Mouse (Mus musculus) embryo, embryonic 10 days (tissue): Measurements from ENCODE around the gene Dlx3.
A peak's percentile ranks its signal among the peaks of the same experiment; 100 is the strongest.

Experiments used
- DNase-seq: peaks from one replicate; pipeline ENCODE4 v3.0.0-alpha.2; 2015; ENCODE audit warnings: low spot score

Gene Dlx3

GRCm38 (mm10) chr11:95119990-95120632 is at the start of gene Dlx3:
Gene Dlx3 (plus strand): TSS chr11:95120119.
- DNase-seq = peak; percentile 88

- peak; percentile 20 for DNase-seq
Measured at GRCm38 (mm10) chr11:95070140-95071107, 49.5 kb upstream of the Dlx3 start.

DNA sequence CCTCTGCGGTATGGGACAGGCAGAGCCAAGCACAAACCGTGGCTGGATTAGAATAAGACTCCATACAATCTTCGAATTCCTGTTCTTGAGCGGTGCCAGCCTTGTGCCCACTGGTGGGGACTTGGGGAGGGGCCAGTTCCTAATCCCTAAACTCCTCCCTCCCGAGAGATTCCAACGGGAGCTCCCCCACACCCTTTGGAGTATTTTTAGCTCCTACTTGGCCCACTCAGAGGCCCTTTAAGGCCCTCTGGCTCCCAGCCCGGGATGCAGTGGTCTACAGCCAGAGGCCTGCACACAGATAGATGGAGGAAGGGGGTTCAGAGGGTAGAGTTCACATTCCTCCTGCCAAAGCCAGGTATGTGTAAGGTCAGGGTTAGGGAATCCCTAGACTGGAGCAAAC is 48.7 kb upstream of the Dlx3 start:
- DNase-seq = no peak

GRCm38 (mm10) chr11:95072136-95072535 is 47.8 kb upstream of the Dlx3 start:
- no peak for DNase-seq

- DNase-seq = no peak
Measured at GRCm38 (mm10) chr11:95072804-95073203, 47.1 kb upstream of the Dlx3 start.

DNA sequence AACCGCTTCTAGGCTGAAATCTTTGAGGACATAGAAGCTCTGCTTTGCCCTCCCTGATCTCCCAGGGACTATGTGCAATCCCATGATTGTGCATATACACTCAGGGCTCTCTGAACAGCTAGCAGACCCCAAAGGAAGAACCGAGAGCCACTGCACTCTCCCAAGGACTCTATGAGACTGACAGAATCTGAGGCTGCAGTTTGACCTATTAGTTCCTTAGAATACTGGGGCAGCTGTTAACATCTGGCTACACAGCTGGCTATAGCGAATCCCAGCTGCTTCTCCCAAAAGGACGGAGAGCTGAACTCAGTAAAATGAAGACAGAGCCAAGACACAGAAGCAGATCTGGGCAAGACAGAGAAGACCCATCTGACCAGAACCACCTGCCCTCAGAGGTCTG is 46.1 kb upstream of the Dlx3 start:
- no peak for DNase-seq

DNA sequence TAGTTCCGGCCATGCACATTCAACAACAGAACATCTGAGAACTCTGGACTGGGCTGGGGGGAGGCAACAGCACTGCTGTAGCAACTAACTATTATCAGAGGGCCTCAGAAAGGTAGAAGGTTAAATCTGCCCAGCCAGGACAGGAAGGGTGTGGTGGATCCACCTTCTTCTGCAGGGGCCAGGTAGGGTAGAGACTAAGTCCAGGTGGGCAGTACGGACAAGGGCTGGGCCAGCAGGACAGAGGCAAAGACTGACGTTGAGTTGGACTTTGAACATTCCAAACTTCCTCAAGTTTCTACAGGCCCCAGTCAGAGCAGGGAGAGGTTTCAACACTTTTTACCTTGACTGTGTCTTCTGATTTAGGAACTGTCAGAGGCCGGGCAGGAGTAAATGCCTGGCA is 45.2 kb upstream of the Dlx3 start:
- no peak for DNase-seq

DNA sequence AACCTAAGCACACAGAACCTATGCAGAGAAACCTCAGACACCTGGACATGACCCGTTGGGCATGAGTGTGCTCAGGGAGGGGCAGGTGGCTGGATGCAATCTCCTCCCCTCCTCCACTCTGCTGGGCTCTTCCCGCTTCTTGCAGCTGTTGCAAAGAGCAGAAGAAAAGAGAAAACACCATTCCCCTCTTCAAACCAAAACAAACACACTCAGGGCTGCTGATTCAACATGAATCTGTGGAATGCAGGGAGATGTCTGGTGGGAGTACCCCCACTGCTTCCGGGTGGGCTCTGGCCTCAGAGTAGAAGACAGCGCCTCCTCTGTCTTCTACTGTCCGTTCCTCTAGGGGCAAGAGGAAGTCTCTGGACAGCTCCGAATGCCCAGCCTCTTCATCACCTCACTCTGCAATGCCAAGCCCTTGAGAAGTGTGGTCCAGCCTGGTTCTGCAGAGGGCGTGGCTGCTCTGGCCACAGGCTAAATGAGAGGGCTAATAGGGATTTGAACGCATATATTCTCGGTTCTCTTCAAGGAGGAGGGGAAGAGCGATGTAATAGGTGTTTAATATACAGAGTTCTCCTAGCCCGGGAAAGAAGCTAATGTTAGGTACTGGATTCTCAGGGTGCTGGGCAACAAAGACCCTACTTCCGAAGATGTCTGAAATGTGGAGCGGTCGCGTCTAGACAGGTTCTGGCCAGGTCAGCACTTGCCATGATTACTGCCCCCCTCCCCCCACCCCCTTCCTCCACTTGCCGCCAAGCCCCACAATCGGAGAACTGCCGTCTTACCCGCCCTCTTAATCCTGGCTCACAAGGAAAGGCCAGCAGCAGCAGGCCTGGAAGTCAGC is 44.5 kb upstream of the Dlx3 start:
- DNase-seq = peak; percentile 60

DNA sequence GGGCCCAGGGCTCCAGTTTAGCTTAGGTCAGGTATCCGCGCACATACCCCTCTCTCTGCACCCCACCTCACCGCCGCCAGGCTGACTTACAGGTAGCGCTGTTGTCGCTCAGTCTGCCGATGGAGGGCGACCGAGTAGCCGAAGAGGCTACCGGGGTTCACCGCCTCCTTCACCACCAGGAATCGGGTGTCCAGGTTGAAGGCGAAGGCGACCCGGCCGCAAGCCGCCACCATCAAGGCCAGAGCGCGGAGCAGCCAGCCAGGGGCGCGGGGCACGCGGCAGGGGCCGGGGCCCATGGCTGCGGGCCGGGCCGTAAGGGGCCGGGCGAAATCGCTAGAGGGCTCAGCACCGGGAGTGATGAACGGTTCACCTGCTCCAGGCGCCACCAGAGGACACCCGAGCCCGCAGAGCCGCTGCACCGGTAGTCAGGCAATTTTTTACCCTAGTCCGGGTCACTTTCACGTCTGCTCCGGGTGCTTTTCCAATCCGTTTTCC is 43.8 kb upstream of the Dlx3 start:
- DNase-seq = peak; percentile 72

DNA sequence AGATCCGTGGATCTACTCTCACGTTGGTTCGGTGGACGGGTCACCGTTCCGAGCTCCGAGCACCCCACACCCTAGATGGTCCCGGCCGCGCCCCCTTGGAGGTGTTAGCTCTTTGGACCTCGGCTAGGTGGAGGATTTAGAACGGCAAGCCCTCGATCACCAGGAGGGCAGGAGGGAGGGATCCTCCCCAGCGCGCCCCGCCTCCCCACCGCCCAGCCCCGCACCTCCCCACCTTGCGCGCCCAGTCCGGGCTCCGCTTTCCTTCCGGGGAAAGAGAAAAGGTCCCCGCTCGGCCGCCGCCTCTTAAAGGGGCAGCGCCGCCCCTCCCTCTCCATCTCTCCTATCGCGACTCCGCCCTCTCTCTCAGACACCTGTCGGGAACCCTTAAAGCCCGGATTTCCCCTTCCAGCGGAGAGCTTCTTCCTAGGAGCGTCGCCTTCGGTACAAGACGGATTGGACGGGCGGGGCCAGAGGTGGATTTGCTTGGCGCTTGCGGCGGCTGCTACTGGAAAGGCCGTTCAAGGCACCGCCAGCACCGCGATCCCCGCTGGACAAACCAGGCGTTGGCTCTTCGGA is 43.3 kb upstream of the Dlx3 start, which contains the start of gene Itga3:
Itga3 (minus strand) TSS at position 266 of the 576 bp plus-strand sequence.
- peak; percentile 79 for DNase-seq

GRCm38 (mm10) chr11:95077956-95078355 is 42.0 kb upstream of the Dlx3 start:
- no peak for DNase-seq

DNA sequence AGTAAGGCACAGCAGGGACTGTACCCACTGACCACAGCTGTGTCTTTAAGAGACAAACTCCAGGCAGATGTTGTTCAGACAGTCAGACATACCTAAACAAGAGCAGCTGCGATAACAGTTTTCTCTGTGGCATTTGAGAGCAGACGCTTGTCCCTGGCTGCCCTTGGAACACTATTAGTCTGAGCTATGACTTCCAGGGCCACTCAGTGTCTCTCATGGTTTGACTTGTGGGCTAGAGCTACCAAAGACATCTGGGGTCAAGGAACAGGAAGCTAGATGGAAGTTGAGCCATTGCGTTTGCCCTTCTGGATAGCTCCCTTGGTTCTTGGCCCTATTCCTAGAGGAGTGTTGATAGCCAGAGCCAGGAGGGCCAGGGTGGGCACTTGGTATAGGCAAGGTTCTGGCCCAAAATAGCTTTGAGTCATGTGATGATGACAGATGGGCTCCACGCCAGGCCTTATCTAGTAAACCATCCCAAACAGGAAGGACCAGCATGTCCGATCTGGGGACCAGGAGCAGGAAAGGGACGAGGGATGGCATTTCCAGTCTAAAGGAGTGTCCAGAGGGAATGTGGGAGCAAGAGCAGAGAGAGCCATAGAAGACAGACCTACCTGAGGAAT is 40.6 kb upstream of the Dlx3 start:
- no peak for DNase-seq

GRCm38 (mm10) chr11:95080783-95081182 is 39.1 kb upstream of the Dlx3 start:
- DNase-seq = no peak

DNA sequence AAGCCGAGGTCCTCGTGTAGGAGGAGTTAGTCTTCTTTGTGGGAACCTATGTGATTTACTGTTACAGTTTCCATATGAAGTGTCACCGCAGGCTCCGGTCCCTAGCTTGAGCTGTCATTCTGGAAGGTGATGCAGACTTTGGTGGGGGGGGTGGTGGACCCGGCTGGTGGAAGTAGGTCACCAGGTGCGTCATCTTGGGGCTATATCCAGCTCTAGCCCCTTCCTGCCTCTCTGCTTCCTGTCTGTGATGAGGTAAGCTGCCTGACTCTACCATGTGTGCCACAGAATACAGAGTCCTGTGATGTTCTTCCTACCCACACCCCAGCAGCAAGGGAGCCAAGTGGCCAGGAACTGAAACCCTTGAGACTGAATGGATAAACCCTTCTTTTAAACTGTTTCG is 37.0 kb upstream of the Dlx3 start:
- DNase-seq = no peak

DNA sequence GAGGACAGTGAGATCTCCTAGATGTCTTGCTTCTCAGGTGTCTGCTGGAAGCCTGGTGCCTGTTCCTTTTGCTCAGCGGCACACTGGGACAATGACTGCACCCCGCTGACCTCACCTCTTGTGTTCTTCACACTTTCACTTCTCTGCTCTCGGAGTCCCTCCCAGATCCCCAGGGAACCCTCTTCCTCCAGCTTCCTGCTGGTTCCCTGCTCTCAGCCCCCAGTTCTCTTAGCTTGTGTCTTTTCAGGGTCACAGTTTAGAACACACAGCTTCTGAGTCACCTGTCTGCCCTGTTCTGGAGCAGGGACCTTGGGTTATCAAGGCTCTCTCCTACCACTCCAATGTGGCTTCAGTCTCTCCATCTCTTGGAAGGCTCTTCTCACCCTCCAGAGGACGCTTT is 35.7 kb upstream of the Dlx3 start:
- DNase-seq = no peak

DNA sequence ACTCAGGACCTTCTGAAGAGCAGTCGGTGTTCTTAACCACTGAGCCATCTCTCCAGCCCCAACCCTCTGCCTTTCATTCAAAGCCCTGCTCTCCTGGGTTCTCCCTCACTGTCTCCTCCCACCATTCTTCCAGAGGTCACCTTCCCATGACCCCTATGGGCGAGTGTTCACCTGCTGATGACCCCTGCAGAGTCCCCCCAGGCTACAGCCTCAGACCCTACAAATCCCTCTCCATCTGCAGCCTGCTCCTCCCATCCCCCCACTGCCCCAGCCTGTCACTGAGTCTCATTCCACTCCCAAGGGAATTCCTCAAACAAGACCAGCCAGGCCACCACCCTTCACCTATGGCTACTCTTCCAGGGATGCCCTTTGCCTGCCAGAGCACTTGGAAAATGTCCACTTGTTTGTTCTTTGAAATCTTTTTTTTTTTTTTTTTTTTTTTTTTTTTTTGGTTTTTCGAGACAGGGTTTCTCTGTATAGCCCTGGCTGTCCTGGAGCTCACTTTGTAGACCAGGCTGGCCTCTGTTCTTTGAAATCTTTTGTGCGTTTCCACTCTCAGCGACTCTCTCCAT is 35.0 kb upstream of the Dlx3 start:
- DNase-seq = peak; percentile 48

- DNase-seq = no peak
Measured at GRCm38 (mm10) chr11:95085710-95086109, 34.2 kb upstream of the Dlx3 start.

DNA sequence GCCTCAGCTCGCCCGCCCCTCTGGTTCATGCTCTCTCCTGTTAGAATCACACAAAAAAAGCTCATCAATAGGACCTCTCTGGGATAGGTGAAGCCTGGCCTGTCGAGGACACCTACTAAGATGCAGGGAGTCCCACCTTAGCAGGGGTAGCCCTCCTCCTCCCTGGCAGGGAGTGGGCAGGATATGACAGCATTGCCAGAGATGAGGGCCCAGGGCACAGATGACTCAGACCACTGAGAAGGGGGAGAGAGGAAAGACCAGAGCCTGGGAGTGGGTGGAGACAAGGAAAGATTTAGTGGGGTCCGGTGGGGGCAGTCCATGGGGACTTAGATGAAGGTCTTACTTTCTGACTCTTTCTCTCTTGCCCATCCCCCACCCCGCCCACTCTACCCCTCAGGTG is 33.7 kb upstream of the Dlx3 start:
- no peak for DNase-seq

GRCm38 (mm10) chr11:95087301-95088228 is 32.4 kb upstream of the Dlx3 start:
- no peak for DNase-seq

DNA sequence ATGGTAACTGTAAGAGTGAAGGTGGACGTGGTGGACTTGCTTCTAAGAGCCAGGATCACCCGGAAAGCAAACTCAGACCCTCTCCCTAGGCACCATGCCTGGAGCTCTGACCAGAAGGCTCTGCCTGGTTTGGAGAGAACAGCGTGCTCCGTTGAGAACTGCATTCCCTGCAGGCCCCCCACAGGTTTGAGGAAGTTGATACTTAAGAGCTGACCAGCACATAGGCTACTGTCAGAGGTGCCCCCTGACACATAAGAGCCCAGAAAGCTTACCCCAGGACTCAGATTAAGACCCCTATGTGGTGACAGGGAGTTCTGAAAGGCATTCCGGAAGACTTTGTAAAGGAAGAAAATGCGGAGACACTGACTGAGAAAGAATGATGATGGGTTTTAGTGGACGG is 31.6 kb upstream of the Dlx3 start:
- no peak for DNase-seq
